Mouse (Mus musculus) spleen, adult 2 months (tissue): ENCODE measurements around the gene Gm20388.

ENCODE experiments used
- CTCF ChIP-seq: fragments of 200-500 bp; IDR thresholded peaks from 2 replicates; pipeline ENCODE4 v1.5.1; 2011; ENCODE audit warnings: mild to moderate bottlenecking, inconsistent platforms; ENCODE audit not compliant: insufficient read depth, insufficient read length, insufficient replicate concordance; ENCODE audit errors: extremely low read depth
- POLR2A ChIP-seq: fragments of 200-500 bp; IDR thresholded peaks from 2 replicates; pipeline ENCODE4 v1.6.1; 2011; ENCODE audit warnings: low read depth, low read length, inconsistent platforms

DNA sequence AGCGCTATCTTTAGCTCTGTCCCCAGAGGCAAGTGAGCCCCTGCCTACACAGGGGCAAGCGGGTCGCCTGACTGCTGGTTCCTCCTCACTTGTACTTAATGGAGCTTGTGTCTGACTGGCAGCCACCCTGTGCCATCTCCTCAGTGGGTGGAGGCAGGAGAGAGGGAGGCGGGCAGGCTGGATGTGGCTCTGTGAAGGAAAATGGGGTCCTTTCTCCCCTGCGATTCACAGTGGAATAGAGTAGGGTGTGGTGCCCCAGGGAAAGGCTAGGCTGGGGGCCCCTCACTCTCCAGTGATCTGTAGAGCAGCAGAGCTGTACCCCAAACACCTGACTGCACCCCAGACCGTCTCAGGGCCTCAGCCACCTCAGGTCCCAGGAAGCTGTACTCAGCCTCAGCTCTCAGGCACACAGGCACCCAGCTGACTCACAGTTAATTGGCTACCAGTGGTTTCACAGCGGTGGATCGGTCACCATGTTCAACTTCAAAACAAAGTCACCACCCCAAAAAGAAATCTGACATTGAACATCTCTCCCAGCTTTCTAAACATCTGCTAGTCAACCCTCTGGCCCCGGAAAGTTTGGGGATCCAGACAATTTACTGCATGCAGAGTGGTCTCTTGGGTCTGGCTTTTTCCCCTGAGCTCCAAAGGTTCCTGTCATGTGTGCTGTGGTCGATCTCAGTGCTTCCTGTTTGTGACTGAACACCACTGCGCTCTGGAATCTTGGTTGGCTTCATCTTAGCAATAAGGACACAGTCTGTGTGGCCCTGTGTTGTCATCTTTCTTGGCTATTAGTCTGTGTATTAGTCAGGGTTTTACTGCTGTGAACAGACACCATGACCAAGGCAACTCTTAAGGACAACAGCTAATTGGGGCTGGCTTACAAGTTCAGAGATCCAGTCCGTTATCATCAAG, 2434.8 kb downstream of the Gm20388 start:
- TF ChIP-seq CTCF (no peak), POLR2A (no peak)
